Mouse (Mus musculus) CH12.LX (cell line): ENCODE results near the gene Setd5. TPM values are rescaled to one million over a fixed set of nuclear protein-coding genes. Genes with fewer than 3 reads are reported as not detected.
A peak's percentile ranks its signal among the peaks of the same experiment; 100 is the strongest.

Experiments
- DNase-seq: peaks from one replicate; pipeline ENCODE4 v3.0.0-alpha.2; 2013; ENCODE audit errors: extremely low read depth
- H3K27ac ChIP-seq: 2 replicates; pipeline ENCODE4 v1.5.1; 2012; ENCODE audit warnings: low read depth, mild to moderate bottlenecking, control low read depth, moderate library complexity; ENCODE audit not compliant: insufficient read depth
- H3K27me3 ChIP-seq: replicated peaks from 2 replicates; pipeline ENCODE3; 2012; ENCODE audit warnings: inconsistent platforms
- H3K36me3 ChIP-seq, 2 experiments: replicated peaks in 1 of 2; 2 replicates each; pipeline versions ENCODE3 to v1.6.1; 2012; ENCODE audit warnings: inconsistent platforms in 1 of 2, low read length in 1 of 2, mild to moderate bottlenecking in 1 of 2, mixed read lengths in 1 of 2, moderate library complexity in 1 of 2; ENCODE audit not compliant: control insufficient read depth in 1 of 2, insufficient read depth in 1 of 2
- H3K4me1 ChIP-seq, 2 experiments: 2 replicates each; pipeline ENCODE4 v1.6.1; 2012; ENCODE audit warnings: inconsistent platforms in 1 of 2, moderate library complexity in 1 of 2; ENCODE audit not compliant: insufficient read depth in 2 of 2, control insufficient read depth in 1 of 2
- H3K4me2 ChIP-seq: 2 replicates; pipeline ENCODE4 v1.6.1; 2012; ENCODE audit warnings: low read depth, mild to moderate bottlenecking, control low read depth; ENCODE audit not compliant: poor library complexity, insufficient read depth, severe bottlenecking
- H3K4me3 ChIP-seq, 3 experiments: fragments of 150-350 bp in 1 of 3; sonication (generic) in 1 of 3; replicated peaks in 1 of 3; 2 replicates each; pipeline versions ENCODE3 to v1.5.1; 2011 to 2012; ENCODE audit warnings: low read depth in 2 of 3, low read length in 2 of 3, mild to moderate bottlenecking in 2 of 3, moderate library complexity in 2 of 3, control low read depth in 1 of 3, improper control_type of control experiment in 1 of 3, inconsistent platforms in 1 of 3, mixed read lengths in 1 of 3; ENCODE audit not compliant: poor library complexity in 1 of 3
- H3K79me2 ChIP-seq: replicated peaks from 2 replicates; pipeline ENCODE4 v1.6.1; 2012; ENCODE audit warnings: mild to moderate bottlenecking, moderate library complexity; ENCODE audit not compliant: control insufficient read depth, poor library complexity, insufficient read depth, severe bottlenecking; ENCODE audit errors: extremely low read depth
- H3K9ac ChIP-seq: 2 replicates; pipeline ENCODE4 v1.6.1; 2012; ENCODE audit warnings: low read depth, mild to moderate bottlenecking, control low read depth, moderate library complexity; ENCODE audit not compliant: insufficient read depth
- H3K9me3 ChIP-seq: replicated peaks from 2 replicates; pipeline ENCODE3; 2012; ENCODE audit warnings: low read length, inconsistent platforms, mixed read lengths
- CHD1 ChIP-seq: IDR thresholded peaks from 2 replicates; pipeline ENCODE4 v1.6.1; 2012; ENCODE audit warnings: low read depth, low read length, improper control_type of control experiment, inconsistent platforms
- CHD2 ChIP-seq: IDR thresholded peaks from 2 replicates; pipeline ENCODE4 v1.6.1; 2011; ENCODE audit warnings: low read length, improper control_type of control experiment
- CTCF ChIP-seq, 2 experiments: IDR thresholded peaks in 1 of 2; conservative IDR thresholded peaks in 1 of 2; 2 replicates each; pipeline ENCODE4 v1.5.1; 2011 to 2012; ENCODE audit warnings: low read depth in 2 of 2, low read length in 2 of 2, improper control_type of control experiment in 1 of 2, inconsistent platforms in 1 of 2, mild to moderate bottlenecking in 1 of 2, moderate library complexity in 1 of 2
- E2F4 ChIP-seq: IDR thresholded peaks from 2 replicates; pipeline ENCODE4 v1.6.1; 2011; ENCODE audit warnings: low read depth, low read length, improper control_type of control experiment; ENCODE audit not compliant: insufficient replicate concordance
- EP300 ChIP-seq: IDR thresholded peaks from 2 replicates; pipeline ENCODE4 v1.6.1; 2011; ENCODE audit warnings: low read length, improper control_type of control experiment
- GABPA ChIP-seq: IDR thresholded peaks from 2 replicates; pipeline ENCODE4 v1.6.1; 2012; ENCODE audit warnings: low read depth, low read length, improper control_type of control experiment, inconsistent platforms; ENCODE audit not compliant: insufficient replicate concordance
- IRF4 ChIP-seq: IDR thresholded peaks from 2 replicates; pipeline ENCODE4 v1.6.1; 2014; ENCODE audit warnings: low read depth, mild to moderate bottlenecking, inconsistent platforms, low read length, improper control_type of control experiment
- JUND ChIP-seq: conservative IDR thresholded peaks from 2 replicates; pipeline ENCODE4 v1.6.1; 2011; ENCODE audit warnings: low read depth, low read length, improper control_type of control experiment
- KAT2A ChIP-seq: IDR thresholded peaks from 2 replicates; pipeline ENCODE4 v1.6.1; 2012; ENCODE audit warnings: low read length, improper control_type of control experiment, inconsistent platforms; ENCODE audit not compliant: insufficient replicate concordance
- MYC ChIP-seq: IDR thresholded peaks from 2 replicates; pipeline ENCODE4 v1.6.1; 2011; ENCODE audit warnings: low read depth, mild to moderate bottlenecking, improper control_type of control experiment, low read length
- PAX5 ChIP-seq: IDR thresholded peaks from 2 replicates; pipeline ENCODE4 v1.6.1; 2012; ENCODE audit warnings: low read length, inconsistent platforms, mixed read lengths
- POLR2A ChIP-seq: IDR thresholded peaks from 2 replicates; pipeline ENCODE4 v1.6.1; 2011; ENCODE audit warnings: low read depth, mild to moderate bottlenecking, improper control_type of control experiment, low read length
- POLR2AphosphoS2 ChIP-seq: IDR thresholded peaks from 2 replicates; pipeline ENCODE4 v1.6.1; 2011; ENCODE audit warnings: low read depth, low read length, improper control_type of control experiment
- RAD21 ChIP-seq: IDR thresholded peaks from 2 replicates; pipeline ENCODE4 v1.6.1; 2011; ENCODE audit warnings: low read depth, mild to moderate bottlenecking, low read length, improper control_type of control experiment, moderate library complexity
- RCOR1 ChIP-seq: conservative IDR thresholded peaks from 2 replicates; pipeline ENCODE4 v1.6.1; 2012; ENCODE audit warnings: low read depth, mild to moderate bottlenecking, inconsistent platforms, low read length, improper control_type of control experiment
- SMC3 ChIP-seq: IDR thresholded peaks from 2 replicates; pipeline ENCODE4 v1.6.1; 2011; ENCODE audit warnings: low read depth, low read length, improper control_type of control experiment
- TCF12 ChIP-seq: IDR thresholded peaks from 2 replicates; pipeline ENCODE4 v1.6.1; 2014; ENCODE audit warnings: low read depth, mild to moderate bottlenecking, inconsistent platforms, low read length, improper control_type of control experiment
- UBTF ChIP-seq: IDR thresholded peaks from 2 replicates; pipeline ENCODE4 v1.6.1; 2012; ENCODE audit warnings: low read depth, mild to moderate bottlenecking, inconsistent platforms, low read length, improper control_type of control experiment, moderate library complexity
- USF1 ChIP-seq: IDR thresholded peaks from 2 replicates; pipeline ENCODE4 v1.6.1; 2014; ENCODE audit warnings: low read depth, mild to moderate bottlenecking, inconsistent platforms, low read length, improper control_type of control experiment
- USF2 ChIP-seq: conservative IDR thresholded peaks from 2 replicates; pipeline ENCODE4 v1.6.1; 2011; ENCODE audit warnings: low read depth, low read length, improper control_type of control experiment
- ZMIZ1 ChIP-seq: IDR thresholded peaks from 2 replicates; pipeline ENCODE4 v1.6.1; 2012; ENCODE audit warnings: low read depth, mild to moderate bottlenecking, inconsistent platforms, low read length, improper control_type of control experiment
- ZNF384 ChIP-seq: IDR thresholded peaks from 2 replicates; pipeline ENCODE4 v1.6.1; 2012; ENCODE audit warnings: low read depth, low read length, improper control_type of control experiment, inconsistent platforms
- dilution Hi-C: fragments of 300-500 bp; cut with MboI; formaldehyde crosslinking; loops from 2 replicates; pipeline ENCODE4 v1.14.3; 2020; ENCODE audit warnings: low sequenced_read_pairs; ENCODE audit not compliant: extremely low pct_unique_long_range_greater_than_20kb, extremely low pct_ligation_motif_present
- in situ Hi-C: fragments of 300-500 bp; cut with MboI; formaldehyde crosslinking; loops from 3 replicates; pipeline ENCODE4 v1.14.3; 2019; ENCODE audit warnings: low sequenced_read_pairs, low pct_ligation_motif_present, low pct_unique_long_range_greater_than_20kb, mixed read lengths
- polyA plus RNA-seq: library from polyadenylated mRNA; unstranded; fragments of >175 nt; gene quantifications from 2 replicates; pipeline ENCODE4 v1.2.1, GENCODE M21; 2012; ENCODE audit warnings: low read depth; ENCODE audit not compliant: insufficient read length
- total RNA-seq, 2 experiments: library from RNA; depleted of rRNA; stranded (reverse); fragments of 300-350 nt in 1 of 2; fragments of >200 nt in 1 of 2; gene quantifications; 2 replicates each; pipeline ENCODE4 v1.2.3; 2012 to 2014

Setd5 gene
- total and polyA plus RNA-seq, 3 experiments, result 56.8 to 80.4 (median 67.4) TPM

DNA sequence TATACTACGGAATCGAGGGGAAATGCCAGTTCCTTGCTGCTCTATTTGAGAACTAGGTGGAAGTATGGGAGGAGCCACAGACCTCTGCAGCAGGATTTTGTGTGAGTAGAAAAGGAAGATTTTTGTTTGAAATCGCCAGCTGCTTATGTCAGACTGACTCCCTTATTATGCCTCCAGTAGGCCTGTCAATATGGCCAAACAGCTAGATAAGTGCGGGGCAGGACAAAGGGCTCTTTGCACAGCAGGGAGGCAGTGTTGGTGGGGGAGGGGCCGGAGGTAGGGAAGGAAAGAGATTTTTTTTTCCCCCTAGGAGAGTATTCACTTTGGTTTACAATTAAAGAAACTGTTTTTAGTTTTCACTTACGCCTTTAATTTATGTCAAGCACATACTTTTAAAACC lies 5.1 kb downstream of the Setd5 start:
- H3K27me3 ChIP-seq, result no peaks in the 10 kb centered on the region
- in situ Hi-C loops (no loop called here), dilution Hi-C loops (no loop called here)
- H3K9me3 ChIP-seq, result no peaks in the 10 kb centered on the region
- no peak overlapping the region for H3K4me3 ChIP-seq
- TF ChIP-seq GABPA (no peak), CHD2 (peak; percentile 52; the same call in 1 of the 2 replicates), ZMIZ1 (no peak), RAD21 (no peak), MYC (no peak), ZNF384 (0 out of 2 replicates have a peak, but pooled peaks have one; percentile 58), USF1 (no peak), EP300 (no peak), SMC3 (no peak), E2F4 (no peak), IRF4 (no peak), CHD1 (no peak)
- peaks cover 2 to 44% of the 10 kb centered on the region in 2 experiments; a peak in 3 of 4 replicates for H3K4me1 ChIP-seq
- H3K4me2 ChIP-seq, result peak overlapping the region; percentile 90
- DNase-seq, result no peak
- no peak overlapping the region for H3K27ac ChIP-seq
- H3K9ac ChIP-seq, result peak overlapping the region; percentile 33; the same call in 1 of the 2 replicates
- H3K36me3 ChIP-seq, result peaks cover 5 to 22% of the 10 kb centered on the region in 2 experiments
- peaks cover 70% of the 10 kb centered on the region for H3K79me2 ChIP-seq

DNA sequence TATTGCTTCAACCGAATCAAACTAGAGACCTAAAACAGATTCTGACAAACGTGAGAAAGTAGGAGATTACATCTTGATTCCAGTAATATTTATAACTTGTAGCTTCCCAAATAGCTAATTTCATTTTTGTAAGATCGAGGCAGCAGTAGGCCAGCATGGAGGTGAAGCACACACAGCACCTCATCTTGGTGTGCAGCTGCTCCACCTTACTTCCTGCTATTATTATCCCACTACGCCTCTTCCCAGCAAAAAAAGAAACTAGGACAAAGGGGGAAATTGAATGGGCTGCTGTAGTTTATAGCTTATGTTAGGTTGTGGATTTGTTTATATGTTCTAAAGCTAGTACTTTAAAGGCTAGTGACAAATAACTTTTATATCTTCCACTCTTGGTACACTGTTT lies 7.4 kb downstream of the Setd5 start:
- no peak overlapping the region for H3K4me3 ChIP-seq
- no peaks in the 10 kb centered on the region for H3K27me3 ChIP-seq
- no peak for TF ChIP-seq JUND
- no peak for TF ChIP-seq KAT2A
- no peaks in the 10 kb centered on the region for H3K9me3 ChIP-seq
- H3K4me2 ChIP-seq, result no peak overlapping the region
- peaks cover 8 to 26% of the 10 kb centered on the region in 2 experiments for H3K36me3 ChIP-seq
- dilution Hi-C loops (no loop called here), in situ Hi-C loops (no loop called here)
- H3K79me2 ChIP-seq, result peaks cover 70% of the 10 kb centered on the region
- H3K4me1 ChIP-seq, result peaks cover 2 to 52% of the 10 kb centered on the region in 2 experiments; a peak in 3 of 4 replicates
- H3K9ac ChIP-seq, result no peak overlapping the region; the same call in 1 of the 2 replicates
- no peak overlapping the region for H3K27ac ChIP-seq
- DNase-seq, result no peak

DNA sequence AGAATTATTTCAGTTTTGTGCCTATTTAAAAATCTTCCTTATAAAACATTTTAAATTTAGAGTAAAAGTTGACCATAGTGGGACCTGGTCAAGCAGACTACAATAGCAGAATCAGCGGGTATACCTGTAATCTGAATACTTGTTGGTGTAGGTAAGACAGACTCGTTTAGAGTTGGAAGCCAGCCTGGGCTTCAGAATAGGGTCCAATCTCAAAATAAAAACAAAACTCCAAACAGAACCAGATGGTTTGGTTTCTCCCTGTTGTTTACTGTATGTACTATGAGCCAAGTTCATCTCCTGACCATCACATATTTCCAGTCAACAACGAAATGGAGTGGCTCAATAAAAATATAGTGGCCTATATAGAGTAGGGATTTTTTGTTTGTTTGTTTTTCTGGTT lies 16.0 kb downstream of the Setd5 start:
- Histone ChIP-seq H3K4me1 (peaks cover 0 to 55% of the 10 kb centered on the region in 2 experiments; a peak in 2 of 4 replicates), H3K27me3 (no peaks in the 10 kb centered on the region), H3K9ac (no peak overlapping the region), H3K27ac (no peak overlapping the region), H3K4me3 (no peak overlapping the region), H3K4me2 (no peak overlapping the region), H3K79me2 (peaks cover 74% of the 10 kb centered on the region), H3K9me3 (no peaks in the 10 kb centered on the region), H3K36me3 (peaks cover 3 to 11% of the 10 kb centered on the region in 2 experiments)
- dilution Hi-C loops, result no loop called here
- no peak for DNase-seq
- TF ChIP-seq USF2, result no peak
- no peak for TF ChIP-seq CHD1
- no peak for TF ChIP-seq CTCF (conservative IDR thresholded peaks at IDR 0.05 in 1 of 2, IDR thresholded peaks at IDR 0.05 in 1 of 2; ENCODE audit: low read depth in 2 of 2, low read length in 2 of 2)
- TF ChIP-seq RCOR1, result no peak
- TF ChIP-seq UBTF, result no peak
- no peak for TF ChIP-seq MYC
- no peak for TF ChIP-seq POLR2AphosphoS2
- no peak for TF ChIP-seq JUND
- no peak for TF ChIP-seq PAX5
- TF ChIP-seq RAD21, result no peak
- TF ChIP-seq POLR2A, result no peak
- TF ChIP-seq EP300, result no peak
- no peak for TF ChIP-seq TCF12
- TF ChIP-seq, all 38 proteins: peak for 0
- in situ Hi-C loops, result no loop called here
